Mouse (Mus musculus) macrophage (primary cell): Measurements from ENCODE around the gene Stpg1. TPM values are rescaled to one million over a fixed set of nuclear protein-coding genes. Genes with fewer than 3 reads are reported as not detected.

ENCODE experiments used
- H3K27ac ChIP-seq: fragments of 350-480 bp; formaldehyde crosslinking; 2 replicates; pipeline ENCODE4 v1.9.0; 2021
- H3K36me3 ChIP-seq: fragments of 350-480 bp; formaldehyde crosslinking; 2 replicates; pipeline ENCODE4 v1.9.0; 2021; ENCODE audit errors: inconsistent target
- H3K4me3 ChIP-seq: fragments of 350-480 bp; formaldehyde crosslinking; 2 replicates; pipeline ENCODE4 v1.9.0; 2021; ENCODE audit errors: inconsistent target
- H3K79me2 ChIP-seq: fragments of 350-480 bp; formaldehyde crosslinking; 2 replicates; pipeline ENCODE4 v1.9.0; 2021; ENCODE audit errors: inconsistent target
- WGBS: methylation state at CpG from one replicate; pipeline ENCODE4 v1.1.7; 2026; ENCODE audit warnings: inconsistent platforms; ENCODE audit not compliant: missing documents; 5-methylcytosine and 5-hydroxymethylcytosine counted together
- polyA plus RNA-seq: library from polyadenylated mRNA; stranded (reverse); fragments of 250-400 nt; gene quantifications from 3 replicates; pipeline ENCODE4 v1.2.4, GENCODE M21; 2018; ENCODE audit warnings: inconsistent platforms

Gene Stpg1
- polyA plus RNA-seq, 1 experiment from 2014 or later, result 0.56 TPM

GRCm38 (mm10) chr4:135498136-135498535 lies 3.5 kb downstream of the Stpg1 start:
- Histone ChIP-seq H3K79me2 (no peaks in the 10 kb centered on the region; the same call in 1 of the 2 replicates), H3K36me3 (no peaks in the 10 kb centered on the region), H3K27ac (no peak overlapping the region), H3K4me3 (no peak overlapping the region)
- 95% methylated on average over 6 of the region's 6 CpGs for WGBS

- WGBS, result 60% methylated on average over 3 of the region's 3 CpGs
- H3K36me3 ChIP-seq, result no peaks in the 10 kb centered on the region
- no peaks in the 10 kb centered on the region for H3K79me2 ChIP-seq
- no peak overlapping the region for H3K4me3 ChIP-seq
- H3K27ac ChIP-seq, result no peak overlapping the region
These were observed 5.2 kb downstream of the Stpg1 start for GRCm38 (mm10) chr4:135499831-135500230.

GRCm38 (mm10) chr4:135501587-135501986 lies 7.0 kb downstream of the Stpg1 start:
- 42% methylated on average over 4 of the region's 4 CpGs for WGBS
- Histone ChIP-seq H3K27ac (no peak overlapping the region), H3K79me2 (no peaks in the 10 kb centered on the region), H3K4me3 (no peak overlapping the region), H3K36me3 (no peaks in the 10 kb centered on the region)

- 15% methylated on average over 11 of the region's 11 CpGs for WGBS
- H3K79me2 ChIP-seq, result no peaks in the 10 kb centered on the region
- H3K4me3 ChIP-seq, result no peak overlapping the region
These were observed 11.2 kb downstream of the Stpg1 start for GRCm38 (mm10) chr4:135505794-135506193.

GRCm38 (mm10) chr4:135507547-135508350 lies 13.2 kb downstream of the Stpg1 start:
- H3K79me2 ChIP-seq, result no peaks in the 10 kb centered on the region
- no peak overlapping the region for H3K4me3 ChIP-seq
- H3K27ac ChIP-seq, result no peak overlapping the region
- 14% methylated on average over 20 of the region's 22 CpGs for WGBS
- no peaks in the 10 kb centered on the region for H3K36me3 ChIP-seq

More at GRCm38 (mm10) chr4:135505794-135506193, 11.2 kb downstream of the Stpg1 start:
- Histone ChIP-seq H3K36me3 (no peaks in the 10 kb centered on the region), H3K27ac (peak overlapping the region; percentile 46)

- H3K79me2 ChIP-seq, result no peaks in the 10 kb centered on the region
- H3K36me3 ChIP-seq, result no peaks in the 10 kb centered on the region
- H3K27ac ChIP-seq, result no peak overlapping the region
- 37% methylated on average over 13 of the region's 13 CpGs for WGBS
- no peak overlapping the region for H3K4me3 ChIP-seq
These were observed 13.9 kb downstream of the Stpg1 start for GRCm38 (mm10) chr4:135508419-135509039.

- Histone ChIP-seq H3K4me3 (no peak overlapping the region), H3K36me3 (no peaks in the 10 kb centered on the region), H3K79me2 (no peaks in the 10 kb centered on the region), H3K27ac (no peak overlapping the region)
- 87% methylated on average over 11 of the region's 12 CpGs for WGBS
These were observed 14.9 kb downstream of the Stpg1 start for GRCm38 (mm10) chr4:135509515-135509914.

- Histone ChIP-seq H3K36me3 (no peaks in the 10 kb centered on the region), H3K4me3 (no peak overlapping the region), H3K27ac (no peak overlapping the region), H3K79me2 (no peaks in the 10 kb centered on the region)
- 93% methylated on average over 7 of the region's 7 CpGs for whole genome bisulfite sequencing
These were observed 19.3 kb downstream of the Stpg1 start for GRCm38 (mm10) chr4:135513865-135514264.

- H3K79me2 ChIP-seq, result no peaks in the 10 kb centered on the region
- no peaks in the 10 kb centered on the region for H3K36me3 ChIP-seq
- WGBS, result 94% methylated on average over 14 of the region's 14 CpGs
- H3K27ac ChIP-seq, result no peak overlapping the region
- no peak overlapping the region for H3K4me3 ChIP-seq
These were observed 20.3 kb downstream of the Stpg1 start for GRCm38 (mm10) chr4:135514925-135515324.

GRCm38 (mm10) chr4:135516351-135517316 lies 22.0 kb downstream of the Stpg1 start:
- no peaks in the 10 kb centered on the region for H3K79me2 ChIP-seq
- no peak overlapping the region for H3K4me3 ChIP-seq
- 66% methylated on average over 15 of the region's 15 CpGs for WGBS
- no peak overlapping the region for H3K27ac ChIP-seq
- no peaks in the 10 kb centered on the region for H3K36me3 ChIP-seq

- Histone ChIP-seq H3K27ac (no peak overlapping the region), H3K79me2 (no peaks in the 10 kb centered on the region), H3K4me3 (no peak overlapping the region), H3K36me3 (no peaks in the 10 kb centered on the region)
- 93% methylated on average over 12 of the region's 12 CpGs for WGBS
These were observed 23.5 kb downstream of the Stpg1 start for GRCm38 (mm10) chr4:135518135-135518534.

- 67% methylated on average over 9 of the region's 9 CpGs for WGBS
- H3K36me3 ChIP-seq, result no peaks in the 10 kb centered on the region
- no peak overlapping the region for H3K4me3 ChIP-seq
- no peaks in the 10 kb centered on the region for H3K79me2 ChIP-seq
- H3K27ac ChIP-seq, result no peak overlapping the region
These were observed 25.8 kb downstream of the Stpg1 start for GRCm38 (mm10) chr4:135520421-135520820.

- Histone ChIP-seq H3K4me3 (no peak overlapping the region), H3K79me2 (no peaks in the 10 kb centered on the region), H3K27ac (no peak overlapping the region), H3K36me3 (no peaks in the 10 kb centered on the region)
- WGBS, result 52% methylated on average over 7 of the region's 7 CpGs
These were observed 29.3 kb downstream of the Stpg1 start for GRCm38 (mm10) chr4:135523939-135524338.

- WGBS, result 85% methylated on average over 12 of the region's 12 CpGs
- Histone ChIP-seq H3K36me3 (no peaks in the 10 kb centered on the region), H3K4me3 (no peak overlapping the region), H3K27ac (no peak overlapping the region), H3K79me2 (no peaks in the 10 kb centered on the region)
These were observed 30.5 kb downstream of the Stpg1 start for GRCm38 (mm10) chr4:135525057-135525456.
